Mouse (Mus musculus): Measurements from ENCODE around the gene Ttll7.

Ttll7 gene

GRCm38 (mm10) chr3:146994670-146995415 is 142.7 kb downstream of the Ttll7 start:
- no peak for DNase-seq (ENCODE audit: low read depth, low spot score)

DNA sequence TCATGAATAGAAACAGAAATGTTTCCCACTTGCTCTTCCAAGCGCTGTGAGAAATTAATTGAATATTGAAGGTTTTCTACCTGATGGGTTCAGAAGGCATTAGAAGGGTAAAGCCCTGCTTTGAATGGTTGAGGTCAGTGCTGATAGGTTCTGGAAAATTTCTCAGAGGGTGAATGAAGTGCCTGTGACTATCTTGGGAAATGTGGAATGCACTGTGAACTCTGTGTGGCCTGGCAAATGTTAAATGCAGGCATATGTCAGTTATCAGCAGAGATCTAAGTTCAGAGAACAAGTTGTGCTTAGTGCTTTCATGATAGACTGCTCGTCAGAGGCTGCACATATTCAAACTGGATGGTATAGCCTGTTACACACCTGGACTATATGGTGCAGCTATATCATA is 147.0 kb downstream of the Ttll7 start:
- no peak for DNase-seq (ENCODE audit: low read depth, low spot score)

DNA sequence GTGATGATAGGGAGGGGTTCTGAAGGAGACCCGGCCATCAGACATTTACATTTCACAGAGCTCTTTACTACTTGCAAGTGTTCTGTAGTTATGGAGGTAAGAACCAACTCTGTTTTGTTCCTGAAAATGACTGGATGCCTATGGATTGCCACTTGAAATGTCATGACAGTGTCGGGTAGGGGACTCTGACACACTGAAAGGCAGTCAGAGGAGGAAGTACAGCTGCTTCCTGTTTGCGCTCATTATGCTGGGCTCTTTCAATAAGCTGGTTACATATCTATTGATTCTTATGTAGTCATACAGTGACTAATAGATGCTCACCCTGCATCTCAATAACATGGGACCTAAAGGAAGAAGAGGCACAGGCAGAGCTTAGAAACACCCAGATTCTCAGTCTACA is 148.8 kb downstream of the Ttll7 start:
- no peak for DNase-seq (ENCODE audit: low read depth, low spot score)

- DNase-seq (ENCODE audit: low read depth, low spot score), result no peak
Measured at GRCm38 (mm10) chr3:147001557-147001956, 149.4 kb downstream of the Ttll7 start.

DNA sequence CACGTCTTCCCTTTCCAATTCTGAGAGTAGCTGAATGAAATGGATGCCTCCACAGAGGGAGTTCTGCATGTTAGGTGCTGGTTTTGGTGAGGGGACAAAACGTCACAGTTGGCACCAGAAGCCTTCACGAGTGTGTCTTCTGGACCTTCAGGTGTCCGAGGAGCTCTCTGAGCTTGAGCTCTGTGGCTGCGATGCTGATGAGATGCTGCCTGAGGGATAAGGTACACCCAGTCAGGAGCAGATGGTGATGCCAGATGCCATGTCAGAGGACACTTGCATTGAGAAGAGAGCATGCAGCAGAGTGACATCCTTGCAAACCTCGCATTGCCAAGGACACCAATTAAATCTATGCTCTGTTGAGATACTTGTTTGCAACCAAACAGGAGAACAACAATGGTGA is 164.3 kb downstream of the Ttll7 start:
- DNase-seq (ENCODE audit: low read depth, low spot score), result no peak

- DNase-seq (ENCODE audit: low read depth, low spot score), result no peak
Measured at GRCm38 (mm10) chr3:147019506-147019905, 167.3 kb downstream of the Ttll7 start.

- no peak for DNase-seq (ENCODE audit: low read depth, low spot score)
Measured at GRCm38 (mm10) chr3:147026248-147026647, 174.1 kb downstream of the Ttll7 start.

DNA sequence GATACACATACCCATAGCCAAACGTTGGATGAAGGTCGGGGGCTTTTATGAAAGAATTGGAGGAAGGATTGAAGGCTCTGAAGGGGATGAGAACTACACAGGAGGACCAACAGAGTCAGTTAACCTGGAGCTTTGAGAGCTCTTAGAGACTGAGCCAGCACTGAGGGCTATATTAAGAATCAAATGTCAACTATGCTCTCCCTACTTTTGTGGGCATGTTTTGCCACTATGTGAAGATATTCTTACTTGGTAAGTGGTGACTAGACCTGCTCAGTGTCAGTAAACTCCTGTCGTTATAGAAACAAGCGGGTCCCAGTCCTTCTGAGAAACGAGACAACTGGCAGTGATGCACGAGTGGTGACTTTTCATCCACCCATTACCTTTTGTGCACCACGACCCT is 176.2 kb downstream of the Ttll7 start:
- no peak for DNase-seq (ENCODE audit: low read depth, low spot score)

DNA sequence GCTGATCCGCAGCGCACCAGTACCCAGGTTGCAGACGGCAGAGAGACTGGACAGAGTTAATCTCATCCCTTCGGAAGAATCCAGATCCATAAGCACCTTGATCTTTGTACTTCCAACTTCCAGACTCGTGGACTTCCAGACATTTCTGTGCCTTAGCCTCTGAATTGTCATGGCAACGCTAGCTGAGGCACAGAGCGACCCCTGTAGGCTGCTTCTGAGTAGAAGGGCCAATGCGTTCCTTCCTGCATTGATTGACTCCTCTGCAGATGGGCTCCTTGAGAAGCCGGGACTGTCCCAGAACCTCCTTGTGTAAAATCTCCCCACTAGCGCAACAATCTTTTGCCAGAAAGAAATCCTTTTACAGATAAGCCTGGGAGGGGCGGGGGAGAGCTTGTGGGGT is 177.6 kb downstream of the Ttll7 start:
- no peak for DNase-seq (ENCODE audit: low read depth, low spot score)

- DNase-seq (ENCODE audit: low read depth, low spot score), result no peak
Measured at GRCm38 (mm10) chr3:147030266-147030880, 178.2 kb downstream of the Ttll7 start.
